Comparison of ENCODE assay signal across 15 mouse cellular contexts in genomic region chr8:80871400-80871799, GRCm38 (mm10). TPM values are rescaled to one million over a fixed set of nuclear protein-coding genes. Genes with fewer than 3 reads are reported as not detected.
A peak's percentile ranks its signal among the peaks of the same experiment; 100 is the strongest.
DNase-seq lines count a peak whose midpoint lies in the region; ATAC-seq lines count a peak whose summit lies in the region.
"Had no signal": no experiment of that assay in that cellular context is flagged by ENCODE, and none has a peak within 500 bp of the region (broad histone marks: within the 10 kb centered on the region; RNA-seq: fewer than 3 reads in every experiment).

No protein-coding gene starts in this region.

- peak overlapping the region; percentile 94 for H3K27ac ChIP-seq in heart, embryonic 13.5 days (replicated peaks)
- H3K27ac ChIP-seq in liver, embryonic 13.5 days = peak overlapping the region; percentile 82; the same call in 1 of the 2 replicates
- peak overlapping the region; percentile 78; the same call in 1 of the 2 replicates for H3K27ac ChIP-seq in intestine, embryonic 16.5 days (ENCODE audit: low read length)
- H3K27ac ChIP-seq in limb, embryonic 13.5 days = peak overlapping the region; percentile 89; the same call in 1 of the 2 replicates
- H3K27ac ChIP-seq: midbrain, embryonic 15.5 days had no signal

- H3K4me1 ChIP-seq in heart, embryonic 13.5 days = peaks cover 86% of the 10 kb centered on the region
- H3K4me1 ChIP-seq in liver, embryonic 13.5 days (replicated peaks) = peaks cover 58% of the 10 kb centered on the region
- H3K4me1 ChIP-seq in intestine, embryonic 16.5 days (ENCODE audit: control insufficient read depth, insufficient read depth, low read length) = peaks cover 48% of the 10 kb centered on the region
- H3K4me1 ChIP-seq in limb, embryonic 13.5 days = peaks cover 70% of the 10 kb centered on the region

- no peaks in the 10 kb centered on the region for H3K9me3 ChIP-seq in heart, embryonic 13.5 days
- H3K9me3 ChIP-seq in liver, embryonic 13.5 days (replicated peaks) = no peaks in the 10 kb centered on the region
- no peaks in the 10 kb centered on the region for H3K9me3 ChIP-seq in intestine, embryonic 16.5 days (ENCODE audit: control insufficient read depth, low read length)
- H3K9me3 ChIP-seq in limb, embryonic 13.5 days = no peaks in the 10 kb centered on the region
- H3K9me3 ChIP-seq: midbrain, embryonic 15.5 days had no signal

- DNase-seq in heart, postnatal 4 days = no peak
- DNase-seq in liver, embryonic 13.5 days = no peak
- no peak for DNase-seq in liver
- no peak for DNase-seq in urinary bladder, postnatal 25 days (ENCODE audit: low spot score)
- DNase-seq: adrenal gland, postnatal 25 days; cerebellum, adult 2 months; gastrocnemius, postnatal 10 days; kidney, adult 8-10 months; kidney, postnatal 25 days; right cerebral cortex, postnatal 4 days had no signal

- H3K9ac ChIP-seq in heart, embryonic 13.5 days = no peak overlapping the region; the same call in 1 of the 2 replicates
- H3K9ac ChIP-seq in liver, embryonic 13.5 days = no peak overlapping the region
- H3K9ac ChIP-seq in intestine, embryonic 16.5 days (ENCODE audit: low read depth, low read length) = no peak overlapping the region
- no peak overlapping the region for H3K9ac ChIP-seq in limb, embryonic 13.5 days
- H3K9ac ChIP-seq: midbrain, embryonic 15.5 days had no signal

- 79% methylated on average over 6 of the region's 6 CpGs for WGBS in heart, embryonic 13.5 days
- 82% methylated on average over 6 of the region's 6 CpGs for WGBS in liver, embryonic 13.5 days (ENCODE audit: insufficient replicate concordance)
- 85% methylated on average over 6 of the region's 6 CpGs for WGBS in intestine, embryonic 16.5 days
- WGBS in limb, embryonic 13.5 days = 82% methylated on average over 6 of the region's 6 CpGs

- H3K4me2 ChIP-seq in heart, embryonic 13.5 days = peak overlapping the region; percentile 68; the same call in 1 of the 2 replicates
- no peak overlapping the region for H3K4me2 ChIP-seq in liver, embryonic 13.5 days
- H3K4me2 ChIP-seq in intestine, embryonic 16.5 days (ENCODE audit: low read depth, low read length) = no peak overlapping the region
- H3K4me2 ChIP-seq in limb, embryonic 13.5 days (replicated peaks) = no peak overlapping the region
- H3K4me2 ChIP-seq: midbrain, embryonic 15.5 days had no signal

- no peak overlapping the region for H3K4me3 ChIP-seq in heart, embryonic 13.5 days
- H3K4me3 ChIP-seq in liver, embryonic 13.5 days (replicated peaks) = no peak overlapping the region
- no peak overlapping the region for H3K4me3 ChIP-seq in intestine, embryonic 16.5 days (ENCODE audit: low read length)
- no peak overlapping the region for H3K4me3 ChIP-seq in limb, embryonic 13.5 days
- H3K4me3 ChIP-seq: midbrain, embryonic 15.5 days had no signal

- ATAC-seq in heart, embryonic 13.5 days (ENCODE audit: extremely low read depth, insufficient number of reproducible peaks, low FRiP score, low TSS enrichment) = no peak
- ATAC-seq in liver, embryonic 13.5 days (ENCODE audit: low read depth) = no peak
- no peak for ATAC-seq in intestine, embryonic 16.5 days
- ATAC-seq in limb, embryonic 13.5 days (ENCODE audit: low FRiP score, low read depth) = no peak
- ATAC-seq: hindbrain, postnatal 0 days had no signal

- peaks cover 5% of the 10 kb centered on the region for H3K36me3 ChIP-seq in heart, embryonic 13.5 days
- peaks cover 2% of the 10 kb centered on the region for H3K36me3 ChIP-seq in liver, embryonic 13.5 days
- H3K36me3 ChIP-seq in intestine, embryonic 16.5 days (ENCODE audit: control insufficient read depth, insufficient read depth, low read length) = no peaks in the 10 kb centered on the region
- H3K36me3 ChIP-seq in limb, embryonic 13.5 days = no peaks in the 10 kb centered on the region
- H3K36me3 ChIP-seq: midbrain, embryonic 15.5 days had no signal

- H3K27me3 ChIP-seq in heart, embryonic 13.5 days (replicated peaks) = no peaks in the 10 kb centered on the region
- H3K27me3 ChIP-seq in liver, embryonic 13.5 days = no peaks in the 10 kb centered on the region
- no peaks in the 10 kb centered on the region for H3K27me3 ChIP-seq in intestine, embryonic 16.5 days (replicated peaks; ENCODE audit: control insufficient read depth, insufficient read depth, low read length)
- no peaks in the 10 kb centered on the region for H3K27me3 ChIP-seq in limb, embryonic 13.5 days
- H3K27me3 ChIP-seq: midbrain, embryonic 15.5 days had no signal

RNA-seq across cellular contexts. Expression of gene Gab1, which starts 8.9 kb away (rescaled TPM):
- polyA plus RNA-seq in heart, embryonic 13.5 days (2015; fragmentation: Nextera tagmentation; extraction: Ambion mirVana) = 26.6 and 28.8 TPM in 2 replicates
- total RNA-seq in heart, postnatal 4 days (2021) = 10 to 100 TPM; 52.2 to 58.7 TPM
- polyA plus RNA-seq in liver, embryonic 13.5 days (2015; fragmentation: Nextera tagmentation; extraction: Ambion mirVana) = 7.7 and 10.7 TPM in 2 replicates
- polyA plus RNA-seq in intestine, embryonic 16.5 days (2015; fragmentation: Nextera tagmentation; extraction: Ambion mirVana) = 9.0 and 10.5 TPM in 2 replicates
- polyA plus RNA-seq in limb, embryonic 13.5 days (2015; fragmentation: Nextera tagmentation; extraction: Ambion mirVana) = 21.9 and 24.3 TPM in 2 replicates
